Mouse (Mus musculus) CH12.LX (cell line): ENCODE data around the gene Pgap1. TPM values are rescaled to one million over a fixed set of nuclear protein-coding genes. Genes with fewer than 3 reads are reported as not detected.

Experiments used
- DNase-seq: peaks from one replicate; pipeline ENCODE4 v3.0.0-alpha.2; 2013; ENCODE audit errors: extremely low read depth
- H3K27ac ChIP-seq: 2 replicates; pipeline ENCODE4 v1.5.1; 2012; ENCODE audit warnings: low read depth, mild to moderate bottlenecking, control low read depth, moderate library complexity; ENCODE audit not compliant: insufficient read depth
- H3K27me3 ChIP-seq: replicated peaks from 2 replicates; pipeline ENCODE3; 2012; ENCODE audit warnings: inconsistent platforms
- H3K36me3 ChIP-seq, 2 experiments: replicated peaks in 1 of 2; 2 replicates each; pipeline versions ENCODE3 to v1.6.1; 2012; ENCODE audit warnings: inconsistent platforms in 1 of 2, low read length in 1 of 2, mild to moderate bottlenecking in 1 of 2, mixed read lengths in 1 of 2, moderate library complexity in 1 of 2; ENCODE audit not compliant: control insufficient read depth in 1 of 2, insufficient read depth in 1 of 2
- H3K4me1 ChIP-seq, 2 experiments: 2 replicates each; pipeline ENCODE4 v1.6.1; 2012; ENCODE audit warnings: inconsistent platforms in 1 of 2, moderate library complexity in 1 of 2; ENCODE audit not compliant: insufficient read depth in 2 of 2, control insufficient read depth in 1 of 2
- H3K4me2 ChIP-seq: 2 replicates; pipeline ENCODE4 v1.6.1; 2012; ENCODE audit warnings: low read depth, mild to moderate bottlenecking, control low read depth; ENCODE audit not compliant: poor library complexity, insufficient read depth, severe bottlenecking
- H3K4me3 ChIP-seq, 3 experiments: fragments of 150-350 bp in 1 of 3; sonication (generic) in 1 of 3; replicated peaks in 1 of 3; 2 replicates each; pipeline versions ENCODE3 to v1.5.1; 2011 to 2012; ENCODE audit warnings: low read depth in 2 of 3, low read length in 2 of 3, mild to moderate bottlenecking in 2 of 3, moderate library complexity in 2 of 3, control low read depth in 1 of 3, improper control_type of control experiment in 1 of 3, inconsistent platforms in 1 of 3, mixed read lengths in 1 of 3; ENCODE audit not compliant: poor library complexity in 1 of 3
- H3K79me2 ChIP-seq: replicated peaks from 2 replicates; pipeline ENCODE4 v1.6.1; 2012; ENCODE audit warnings: mild to moderate bottlenecking, moderate library complexity; ENCODE audit not compliant: control insufficient read depth, poor library complexity, insufficient read depth, severe bottlenecking; ENCODE audit errors: extremely low read depth
- H3K9ac ChIP-seq: 2 replicates; pipeline ENCODE4 v1.6.1; 2012; ENCODE audit warnings: low read depth, mild to moderate bottlenecking, control low read depth, moderate library complexity; ENCODE audit not compliant: insufficient read depth
- H3K9me3 ChIP-seq: replicated peaks from 2 replicates; pipeline ENCODE3; 2012; ENCODE audit warnings: low read length, inconsistent platforms, mixed read lengths
- CTCF ChIP-seq, 2 experiments: IDR thresholded peaks in 1 of 2; conservative IDR thresholded peaks in 1 of 2; 2 replicates each; pipeline ENCODE4 v1.5.1; 2011 to 2012; ENCODE audit warnings: low read depth in 2 of 2, low read length in 2 of 2, improper control_type of control experiment in 1 of 2, inconsistent platforms in 1 of 2, mild to moderate bottlenecking in 1 of 2, moderate library complexity in 1 of 2
- EP300 ChIP-seq: IDR thresholded peaks from 2 replicates; pipeline ENCODE4 v1.6.1; 2011; ENCODE audit warnings: low read length, improper control_type of control experiment
- JUND ChIP-seq: conservative IDR thresholded peaks from 2 replicates; pipeline ENCODE4 v1.6.1; 2011; ENCODE audit warnings: low read depth, low read length, improper control_type of control experiment
- MAX ChIP-seq: IDR thresholded peaks from 2 replicates; pipeline ENCODE4 v1.6.1; 2011; ENCODE audit warnings: low read length, improper control_type of control experiment
- MAZ ChIP-seq: IDR thresholded peaks from 2 replicates; pipeline ENCODE4 v1.6.1; 2012; ENCODE audit warnings: low read depth, mild to moderate bottlenecking, inconsistent platforms, low read length, improper control_type of control experiment, moderate library complexity
- MXI1 ChIP-seq: IDR thresholded peaks from 2 replicates; pipeline ENCODE4 v1.6.1; 2011; ENCODE audit warnings: mild to moderate bottlenecking, low read depth, low read length, improper control_type of control experiment
- POLR2AphosphoS2 ChIP-seq: IDR thresholded peaks from 2 replicates; pipeline ENCODE4 v1.6.1; 2011; ENCODE audit warnings: low read depth, low read length, improper control_type of control experiment
- RAD21 ChIP-seq: IDR thresholded peaks from 2 replicates; pipeline ENCODE4 v1.6.1; 2011; ENCODE audit warnings: low read depth, mild to moderate bottlenecking, low read length, improper control_type of control experiment, moderate library complexity
- SIN3A ChIP-seq: IDR thresholded peaks from 2 replicates; pipeline ENCODE4 v1.6.1; 2012; ENCODE audit warnings: low read length, improper control_type of control experiment, inconsistent platforms
- SMC3 ChIP-seq: IDR thresholded peaks from 2 replicates; pipeline ENCODE4 v1.6.1; 2011; ENCODE audit warnings: low read depth, low read length, improper control_type of control experiment
- USF1 ChIP-seq: IDR thresholded peaks from 2 replicates; pipeline ENCODE4 v1.6.1; 2014; ENCODE audit warnings: low read depth, mild to moderate bottlenecking, inconsistent platforms, low read length, improper control_type of control experiment
- ZC3H11A ChIP-seq: IDR thresholded peaks from 2 replicates; pipeline ENCODE4 v1.6.1; 2012; ENCODE audit warnings: low read depth, mild to moderate bottlenecking, inconsistent platforms, low read length, improper control_type of control experiment
- dilution Hi-C: fragments of 300-500 bp; cut with MboI; formaldehyde crosslinking; loops from 2 replicates; pipeline ENCODE4 v1.14.3; 2020; ENCODE audit warnings: low sequenced_read_pairs; ENCODE audit not compliant: extremely low pct_unique_long_range_greater_than_20kb, extremely low pct_ligation_motif_present
- in situ Hi-C: fragments of 300-500 bp; cut with MboI; formaldehyde crosslinking; loops from 3 replicates; pipeline ENCODE4 v1.14.3; 2019; ENCODE audit warnings: low sequenced_read_pairs, low pct_ligation_motif_present, low pct_unique_long_range_greater_than_20kb, mixed read lengths
- polyA plus RNA-seq: library from polyadenylated mRNA; unstranded; fragments of >175 nt; gene quantifications from 2 replicates; pipeline ENCODE4 v1.2.1, GENCODE M21; 2012; ENCODE audit warnings: low read depth; ENCODE audit not compliant: insufficient read length
- total RNA-seq, 2 experiments: library from RNA; depleted of rRNA; stranded (reverse); fragments of 300-350 nt in 1 of 2; fragments of >200 nt in 1 of 2; gene quantifications; 2 replicates each; pipeline ENCODE4 v1.2.3; 2012 to 2014

The Pgap1 gene
- total and polyA plus RNA-seq, 3 experiments: 2.2 to 6.3 (median 3.4) TPM

DNA sequence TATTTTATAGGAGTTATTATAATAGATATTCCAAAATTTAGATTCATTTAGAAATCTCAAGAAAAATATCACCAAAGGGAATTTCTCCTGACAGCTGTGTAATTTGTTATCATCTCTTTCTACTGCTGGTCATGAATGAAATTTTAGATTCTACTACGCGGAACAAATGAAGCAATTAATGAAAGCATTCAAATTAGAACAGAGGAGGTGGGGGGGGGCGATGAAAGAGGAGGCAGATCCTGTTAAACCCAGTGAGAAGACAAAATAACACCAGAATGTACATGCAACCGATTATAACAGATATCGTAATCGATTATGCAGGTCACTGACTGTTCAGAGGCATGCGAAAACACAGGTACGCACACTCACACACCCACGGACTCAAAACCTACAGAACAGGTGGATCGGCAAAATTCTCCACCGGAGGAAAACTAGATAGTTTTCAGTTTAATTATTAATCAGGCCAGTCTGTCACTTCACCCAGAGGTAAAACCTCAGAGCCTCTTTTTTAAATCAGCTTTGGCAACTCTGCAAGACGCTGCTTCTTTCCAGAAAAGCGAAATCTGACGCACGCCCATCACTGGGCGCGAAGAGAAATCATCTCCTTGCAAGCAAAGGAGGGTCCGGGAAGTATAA is 780 bp downstream of the Pgap1 start:
- Histone ChIP-seq H3K4me3 (peak overlapping the region; percentile 74 to 80 (median 75)), H3K9me3 (no peaks in the 10 kb centered on the region), H3K79me2 (0 out of 2 replicates have a peak, but pooled peaks cover 6% of the 10 kb centered on the region), H3K36me3 (no peaks in the 10 kb centered on the region), H3K4me1 (peaks cover 4 to 14% of the 10 kb centered on the region in 2 experiments; a peak in 3 of 4 replicates), H3K9ac (peak overlapping the region; percentile 54), H3K27me3 (no peaks in the 10 kb centered on the region), H3K4me2 (peak overlapping the region; percentile 91), H3K27ac (no peak overlapping the region)
- no peak for TF ChIP-seq EP300
- no peak for TF ChIP-seq USF1
- no peak for TF ChIP-seq SIN3A
- no peak for DNase-seq
- dilution Hi-C loops (no loop called here), in situ Hi-C loops (no loop called here)

DNA sequence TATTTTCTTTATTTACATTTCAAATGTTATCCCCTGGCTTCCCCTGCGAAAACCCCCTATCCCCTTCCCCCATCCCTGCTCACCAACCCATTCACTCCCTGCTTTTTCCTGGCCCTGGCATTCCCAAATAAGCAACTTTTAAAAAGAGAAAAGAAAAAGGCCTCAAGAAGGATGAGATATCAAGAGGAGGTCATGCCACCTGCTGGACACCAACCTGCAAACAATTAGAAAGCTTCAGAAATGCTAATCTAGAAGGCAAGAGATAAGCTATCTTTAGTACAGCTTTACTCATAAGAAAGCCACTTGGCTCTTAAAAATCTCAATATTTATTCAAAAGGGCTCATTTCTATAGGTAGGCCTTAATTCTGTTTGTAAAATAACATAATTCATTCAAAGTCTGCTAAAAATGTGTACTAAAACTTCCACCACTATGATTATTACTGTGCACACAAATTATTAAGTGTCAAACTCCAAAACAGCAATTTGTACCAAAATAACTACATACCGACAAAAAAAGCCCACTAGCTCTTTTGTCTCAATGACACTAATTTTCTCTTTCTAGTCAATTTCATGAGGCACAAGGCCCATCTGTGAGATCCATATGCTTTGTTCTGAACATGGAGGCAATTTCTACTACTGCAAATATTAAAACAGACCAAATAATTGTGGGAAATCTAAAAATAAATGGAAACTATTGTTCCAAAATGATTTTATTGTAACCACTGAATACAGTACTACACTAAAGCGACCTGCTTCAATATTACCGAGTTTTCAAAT is 1.9 kb downstream of the Pgap1 start:
- Histone ChIP-seq H3K36me3 (peaks cover 0 to 3% of the 10 kb centered on the region in 2 experiments), H3K4me2 (no peak overlapping the region), H3K9me3 (no peaks in the 10 kb centered on the region), H3K4me1 (peaks cover 4 to 14% of the 10 kb centered on the region in 2 experiments; a peak in 3 of 4 replicates), H3K4me3 (no peak overlapping the region), H3K79me2 (0 out of 2 replicates have a peak, but pooled peaks cover 6% of the 10 kb centered on the region), H3K27ac (no peak overlapping the region), H3K27me3 (no peaks in the 10 kb centered on the region), H3K9ac (no peak overlapping the region)
- dilution Hi-C loops: no loop called here
- DNase-seq: peak; percentile 11
- in situ Hi-C loops: no loop called here
- TF ChIP-seq SMC3: peak; percentile 42
- no peak for TF ChIP-seq ZC3H11A
- no peak for TF ChIP-seq JUND
- no peak for TF ChIP-seq MAZ
- TF ChIP-seq SIN3A: 0 out of 2 replicates have a peak, but pooled peaks have one; percentile 28
- peak; percentile 44 for TF ChIP-seq RAD21
- TF ChIP-seq MAX: no peak
- TF ChIP-seq MXI1: no peak
- peak in 1 of 2 experiments; percentile 62; a peak in 2 of 4 replicates for TF ChIP-seq CTCF (conservative IDR thresholded peaks at IDR 0.05 in 1 of 2, IDR thresholded peaks at IDR 0.05 in 1 of 2; ENCODE audit: low read depth in 2 of 2, low read length in 2 of 2)
- no peak for TF ChIP-seq POLR2AphosphoS2
